Mouse (Mus musculus) stomach, postnatal 0 days (tissue): Measurements from ENCODE around the gene Dnajc11.

Experiments used
- CTCF ChIP-seq: IDR thresholded peaks from 2 replicates; pipeline ENCODE4 v1.5.1; 2016; ENCODE audit warnings: antibody characterized with exemption, low read depth, mild to moderate bottlenecking, moderate library complexity
- EP300 ChIP-seq: optimal IDR thresholded peaks from 2 replicates; pipeline ENCODE3; 2016; ENCODE audit warnings: antibody characterized with exemption

- TF ChIP-seq CTCF, result no peak
- TF ChIP-seq EP300, result no peak
These were observed 77.8 kb downstream of the Dnajc11 start for GRCm38 (mm10) chr4:152011171-152011760.
